ENCODE assay signal across 8 mouse cellular contexts in genomic region chr8:95951794-95952193, GRCm38 (mm10).
DNase-seq lines count a peak whose midpoint lies in the region; ATAC-seq and TF ChIP-seq lines count a peak whose summit lies in the region.

No protein-coding gene starts in this region.

- no peak for DNase-seq in spleen, adult 2 months (ENCODE audit: low read depth in 1 of 2, low spot score in 2 of 2)
- no peak for DNase-seq in spleen, adult 12 weeks (ENCODE audit: low spot score)
- peak; percentile 72 for DNase-seq in embryo, embryonic 11.5 days (ENCODE audit: low read depth, low spot score)
- peak; percentile 33 to 72 for DNase-seq in heart, adult 18-20 months
- peak; percentile 64 for DNase-seq in kidney, adult 2 months
- peak; percentile 88 for DNase-seq in limb, embryonic 10.5 days (ENCODE audit: low spot score)

- no peaks in the 10 kb centered on the region for H3K36me3 ChIP-seq in spleen, adult 2 months (ENCODE audit: control insufficient read depth, insufficient read depth, low read length)
- H3K36me3 ChIP-seq in kidney, adult 2 months (ENCODE audit: control insufficient read depth, insufficient read depth, low read length): no peaks in the 10 kb centered on the region
- H3K36me3 ChIP-seq in limb, embryonic 10.5 days: no peaks in the 10 kb centered on the region
- H3K36me3 ChIP-seq in midbrain, embryonic 13.5 days: no peaks in the 10 kb centered on the region
- no peaks in the 10 kb centered on the region for H3K36me3 ChIP-seq in stomach, embryonic 14.5 days (ENCODE audit: control insufficient read depth, insufficient read depth, low read length)

- no peaks in the 10 kb centered on the region for H3K9me3 ChIP-seq in limb, embryonic 10.5 days (replicated peaks)
- H3K9me3 ChIP-seq in midbrain, embryonic 13.5 days: no peaks in the 10 kb centered on the region
- no peaks in the 10 kb centered on the region for H3K9me3 ChIP-seq in stomach, embryonic 14.5 days (ENCODE audit: control insufficient read depth, low read depth, low read length)

- ATAC-seq in midbrain, embryonic 13.5 days: peak; percentile 83; the same call in 1 of the 2 replicates
- no peak for ATAC-seq in stomach, embryonic 14.5 days (ENCODE audit: insufficient number of reproducible peaks, insufficient read depth, low FRiP score, low read depth)

- H3K27ac ChIP-seq in spleen, adult 2 months (ENCODE audit: insufficient read depth, low read length): no peak overlapping the region
- no peak overlapping the region for H3K27ac ChIP-seq in kidney, adult 2 months (ENCODE audit: insufficient read depth, low read depth, low read length)
- peak overlapping the region; percentile 70; the same call in 1 of the 2 replicates for H3K27ac ChIP-seq in limb, embryonic 10.5 days
- no peak overlapping the region for H3K27ac ChIP-seq in midbrain, embryonic 13.5 days
- no peak overlapping the region for H3K27ac ChIP-seq in stomach, embryonic 14.5 days (ENCODE audit: low read length)

- peak overlapping the region; percentile 52 for H3K4me2 ChIP-seq in midbrain, embryonic 13.5 days (replicated peaks)
- H3K4me2 ChIP-seq in stomach, embryonic 14.5 days (replicated peaks; ENCODE audit: low read depth, low read length): peak overlapping the region; percentile 35

- H3K9ac ChIP-seq in midbrain, embryonic 13.5 days (replicated peaks): no peak overlapping the region
- H3K9ac ChIP-seq in stomach, embryonic 14.5 days (replicated peaks; ENCODE audit: low read depth, low read length): no peak overlapping the region

- no peak for TF ChIP-seq POLR2A in spleen, adult 2 months (IDR thresholded peaks at IDR 0.05; ENCODE audit: low read depth, low read length)
- no peak for TF ChIP-seq POLR2A in kidney, adult 2 months (IDR thresholded peaks at IDR 0.05; ENCODE audit: low read depth, low read length)

- no peaks in the 10 kb centered on the region; the same call in 1 of the 2 replicates for H3K27me3 ChIP-seq in spleen, adult 2 months (ENCODE audit: control insufficient read depth, insufficient read depth, low read length)
- H3K27me3 ChIP-seq in kidney, adult 2 months (replicated peaks; ENCODE audit: control insufficient read depth, insufficient read depth, low read length): no peaks in the 10 kb centered on the region
- H3K27me3 ChIP-seq in limb, embryonic 10.5 days (ENCODE audit: low read depth, poor library complexity, severe bottlenecking): peaks cover 10% of the 10 kb centered on the region
- no peaks in the 10 kb centered on the region for H3K27me3 ChIP-seq in midbrain, embryonic 13.5 days
- no peaks in the 10 kb centered on the region for H3K27me3 ChIP-seq in stomach, embryonic 14.5 days (ENCODE audit: control insufficient read depth, insufficient read depth, low read length)

- no peaks in the 10 kb centered on the region for H3K4me1 ChIP-seq in spleen, adult 2 months (ENCODE audit: control insufficient read depth, insufficient read depth, insufficient read length)
- no peaks in the 10 kb centered on the region for H3K4me1 ChIP-seq in kidney, adult 2 months (ENCODE audit: control insufficient read depth, insufficient read depth, low read length)
- H3K4me1 ChIP-seq in limb, embryonic 10.5 days: no peaks in the 10 kb centered on the region
- peaks cover 7% of the 10 kb centered on the region for H3K4me1 ChIP-seq in midbrain, embryonic 13.5 days (replicated peaks)
- no peaks in the 10 kb centered on the region for H3K4me1 ChIP-seq in stomach, embryonic 14.5 days (ENCODE audit: control insufficient read depth, insufficient read depth, low read length)

- H3K4me3 ChIP-seq in spleen, adult 2 months (ENCODE audit: extremely low read depth, insufficient read depth, insufficient read length): no peak overlapping the region
- no peak overlapping the region for H3K4me3 ChIP-seq in kidney, adult 2 months (ENCODE audit: insufficient read depth, low read depth, low read length)
- H3K4me3 ChIP-seq in limb, embryonic 10.5 days: peak overlapping the region; percentile 32; the same call in 1 of the 2 replicates
- H3K4me3 ChIP-seq in midbrain, embryonic 13.5 days (replicated peaks): peak overlapping the region; percentile 34
- peak overlapping the region; percentile 14; the same call in 1 of the 2 replicates for H3K4me3 ChIP-seq in stomach, embryonic 14.5 days (ENCODE audit: low read depth, low read length)

- 5% methylated on average over 17 of the region's 17 CpGs for WGBS in spleen, adult 2 months
- WGBS in kidney, adult 2 months: under 1% methylated on average over 17 of the region's 17 CpGs
- 3% methylated on average over 17 of the region's 17 CpGs for WGBS in limb, embryonic 10.5 days
- under 1% methylated on average over 17 of the region's 17 CpGs for WGBS in midbrain, embryonic 13.5 days
- WGBS in stomach, embryonic 14.5 days: 1% methylated on average over 17 of the region's 17 CpGs

- TF ChIP-seq CTCF in spleen, adult 2 months (IDR thresholded peaks at IDR 0.05; ENCODE audit: extremely low read depth, insufficient read depth, insufficient read length, insufficient replicate concordance): peak; percentile 18; the same call in 1 of the 2 replicates
- TF ChIP-seq CTCF in kidney, adult 2 months (conservative IDR thresholded peaks at IDR 0.05; ENCODE audit: insufficient read depth, insufficient read length, low read depth, low read length): peak; percentile 87

Comparison
In these comparisons a context has a peak if more than half of its experiments do, and no peak if none do; other contexts are left out.
1. DNase-seq: peak in embryo, embryonic 11.5 days (single experiment), heart, adult 18-20 months (2 of 2), kidney, adult 2 months (single experiment) and limb, embryonic 10.5 days (single experiment); none in spleen, adult 2 months (0 of 2) and spleen, adult 12 weeks (single experiment).
2. H3K4me3 ChIP-seq: peak in limb, embryonic 10.5 days (single experiment), midbrain, embryonic 13.5 days (single experiment) and stomach, embryonic 14.5 days (single experiment); none in spleen, adult 2 months (single experiment) and kidney, adult 2 months (single experiment).